Mouse (Mus musculus): ENCODE data around the gene Ppp1r1a.

- TF ChIP-seq EP300 (optimal IDR thresholded peaks at IDR 0.05) (no peak), CTCF (IDR thresholded peaks at IDR 0.05; ENCODE audit: low read depth) (no peak)
Observed at GRCm38 (mm10) chr15:103514914-103515313, 22.9 kb downstream of the Ppp1r1a start.

All from stomach, postnatal 0 days (tissue).